Mouse (Mus musculus) thymus, adult 2 months (tissue): Measurements from ENCODE around the gene Gm20388. TPM values are rescaled to one million over a fixed set of nuclear protein-coding genes. Genes with fewer than 3 reads are reported as not detected.
A peak's percentile ranks its signal among the peaks of the same experiment; 100 is the strongest.
"Not testable (repeated sequence)": the region's sequence is repeated elsewhere in the genome, so short reads cannot be mapped to it uniquely, and the experiment has no call there.

Experiments used
- DNase-seq: peaks from one replicate; pipeline ENCODE4 v3.0.0; 2021
- H3K27ac ChIP-seq: fragments of 200-500 bp; 2 replicates; pipeline ENCODE4 v1.5.1; 2012; ENCODE audit warnings: low read length, control low read depth; ENCODE audit not compliant: control insufficient read depth, insufficient read depth
- H3K27me3 ChIP-seq: fragments of 200-500 bp; 2 replicates; pipeline ENCODE4 v1.6.1; 2012; ENCODE audit warnings: mild to moderate bottlenecking, low read length, moderate library complexity, mixed read lengths; ENCODE audit not compliant: control insufficient read depth, insufficient read depth
- H3K36me3 ChIP-seq: fragments of 200-500 bp; 2 replicates; pipeline ENCODE4 v1.6.1; 2012; ENCODE audit warnings: mild to moderate bottlenecking, low read length, moderate library complexity; ENCODE audit not compliant: control insufficient read depth, insufficient read depth
- H3K4me1 ChIP-seq: fragments of 200-500 bp; replicated peaks from 2 replicates; pipeline ENCODE4 v1.6.1; 2012; ENCODE audit warnings: low read length; ENCODE audit not compliant: control insufficient read depth, insufficient read depth
- H3K4me3 ChIP-seq: fragments of 200-500 bp; 2 replicates; pipeline ENCODE4 v1.5.1; 2012; ENCODE audit warnings: mild to moderate bottlenecking, low read length, control low read depth, moderate library complexity; ENCODE audit not compliant: control insufficient read depth, insufficient read depth
- CTCF ChIP-seq: fragments of 200-500 bp; IDR thresholded peaks from 2 replicates; pipeline ENCODE4 v1.5.1; 2012; ENCODE audit warnings: mild to moderate bottlenecking, control low read depth, low read length, moderate library complexity, borderline replicate concordance; ENCODE audit not compliant: control insufficient read depth, poor library complexity, insufficient read depth; ENCODE audit errors: extremely low read depth
- POLR2A ChIP-seq: fragments of 200-500 bp; IDR thresholded peaks from 2 replicates; pipeline ENCODE4 v1.6.1; 2012; ENCODE audit warnings: mild to moderate bottlenecking, low read length, control low read depth, moderate library complexity; ENCODE audit not compliant: control insufficient read depth, poor library complexity, insufficient read depth; ENCODE audit errors: extremely low read depth
- WGBS: fragments of 180-500 bp; shearing (Covaris S2); methylation state at CpG from one replicate; pipeline ENCODE4 v1.1.7; 2018; 5-methylcytosine and 5-hydroxymethylcytosine counted together
- polyA plus RNA-seq: library from polyadenylated mRNA; depleted of rRNA; stranded (reverse); fragments of >200 nt; gene quantifications from 2 replicates; pipeline ENCODE4 v1.2.3, GENCODE M21; 2012

Gene Gm20388
- polyA plus RNA-seq, 1 experiment, result 103 TPM

GRCm38 (mm10) chr8:120364093-120364725 is 453.6 kb downstream of the Gm20388 start:
- WGBS, result 21% methylated on average over 7 of the region's 7 CpGs
- TF ChIP-seq POLR2A (no peak), CTCF (peak; percentile 82)
- Histone ChIP-seq H3K4me3 (no peak overlapping the region), H3K27me3 (no peaks in the 10 kb centered on the region), H3K4me1 (peaks cover 42% of the 10 kb centered on the region), H3K36me3 (no peaks in the 10 kb centered on the region), H3K27ac (peak overlapping the region; percentile 20; the same call in 1 of the 2 replicates)
- peak; percentile 59 for DNase-seq

GRCm38 (mm10) chr8:120366840-120367239 is 456.2 kb downstream of the Gm20388 start:
- H3K4me1 ChIP-seq, result peaks cover 52% of the 10 kb centered on the region
- no peak overlapping the region for H3K27ac ChIP-seq
- H3K36me3 ChIP-seq, result no peaks in the 10 kb centered on the region
- no peaks in the 10 kb centered on the region for H3K27me3 ChIP-seq
- no peak overlapping the region for H3K4me3 ChIP-seq
- DNase-seq, result no peak
- TF ChIP-seq POLR2A (no peak), CTCF (no peak)
- WGBS, result 74% methylated on average over 6 of the region's 6 CpGs

GRCm38 (mm10) chr8:120368191-120368590 is 457.6 kb downstream of the Gm20388 start:
- WGBS, result 69% methylated on average over 1 of the region's 1 CpGs
- not testable (repeated sequence) for DNase-seq, H3K4me3 ChIP-seq, H3K27me3 ChIP-seq, H3K36me3 ChIP-seq, H3K27ac ChIP-seq
- H3K4me1 ChIP-seq, result peaks cover 56% of the 10 kb centered on the region

GRCm38 (mm10) chr8:120368814-120369649 is 458.4 kb downstream of the Gm20388 start:
- WGBS, result 9% methylated on average over 11 of the region's 11 CpGs
- peaks cover 59% of the 10 kb centered on the region for H3K4me1 ChIP-seq
- TF ChIP-seq CTCF (no peak), POLR2A (no peak)
- H3K27me3 ChIP-seq, result no peaks in the 10 kb centered on the region; the same call in 1 of the 2 replicates
- H3K36me3 ChIP-seq, result no peaks in the 10 kb centered on the region
- H3K27ac ChIP-seq, result no peak overlapping the region
- DNase-seq, result peak; percentile 92
- no peak overlapping the region for H3K4me3 ChIP-seq

GRCm38 (mm10) chr8:120369956-120370355 is 459.3 kb downstream of the Gm20388 start:
- no peak for DNase-seq
- TF ChIP-seq CTCF (no peak), POLR2A (no peak)

GRCm38 (mm10) chr8:120370461-120370860 is 459.8 kb downstream of the Gm20388 start:
- Histone ChIP-seq H3K4me1 (peaks cover 53% of the 10 kb centered on the region), H3K36me3 (no peaks in the 10 kb centered on the region), H3K4me3 (no peak overlapping the region), H3K27ac (no peak overlapping the region), H3K27me3 (no peaks in the 10 kb centered on the region; the same call in 1 of the 2 replicates)
- WGBS, result 63% methylated on average over 4 of the region's 4 CpGs
- TF ChIP-seq CTCF, result no peak
- TF ChIP-seq POLR2A, result no peak
- DNase-seq, result no peak

More at GRCm38 (mm10) chr8:120369956-120370355, 459.3 kb downstream of the Gm20388 start:
- H3K4me1 ChIP-seq, result peaks cover 58% of the 10 kb centered on the region
- 50% methylated on average over 7 of the region's 7 CpGs for WGBS
- no peaks in the 10 kb centered on the region; the same call in 1 of the 2 replicates for H3K27me3 ChIP-seq
- H3K36me3 ChIP-seq, result no peaks in the 10 kb centered on the region
- H3K4me3 ChIP-seq, result no peak overlapping the region
- no peak overlapping the region for H3K27ac ChIP-seq

- H3K36me3 ChIP-seq, result no peaks in the 10 kb centered on the region
- DNase-seq, result no peak
- TF ChIP-seq POLR2A (no peak), CTCF (no peak)
- no peak overlapping the region for H3K27ac ChIP-seq
- H3K4me3 ChIP-seq, result no peak overlapping the region
- WGBS, result 73% methylated on average over 5 of the region's 5 CpGs
- H3K4me1 ChIP-seq, result peaks cover 48% of the 10 kb centered on the region
- H3K27me3 ChIP-seq, result no peaks in the 10 kb centered on the region; the same call in 1 of the 2 replicates
These were observed 460.5 kb downstream of the Gm20388 start for GRCm38 (mm10) chr8:120371146-120371545.
